Mouse (Mus musculus) myocyte (in vitro differentiated cells): ENCODE measurements around the gene Ciapin1. TPM values are rescaled to one million over a fixed set of nuclear protein-coding genes. Genes with fewer than 3 reads are reported as not detected.

Source experiments
- H3K27me3 ChIP-seq: one replicate; pipeline ENCODE4 v1.6.1; 2011; ENCODE audit not compliant: control insufficient read depth, insufficient read depth, insufficient read length
- H3K36me3 ChIP-seq: one replicate; pipeline ENCODE4 v1.6.1; 2011; ENCODE audit not compliant: control insufficient read depth, insufficient read depth
- H3K4me2 ChIP-seq: one replicate; pipeline ENCODE4 v1.6.1; 2011; ENCODE audit warnings: low read depth, control low read depth
- H3K4me3 ChIP-seq: one replicate; pipeline ENCODE4 v1.5.1; 2011; ENCODE audit warnings: mild to moderate bottlenecking, control low read depth, moderate library complexity
- H3K79me2 ChIP-seq: one replicate; pipeline ENCODE4 v1.6.1; 2011; ENCODE audit not compliant: control insufficient read depth, insufficient read depth
- H3ac ChIP-seq: one replicate; pipeline ENCODE4 v1.6.1; 2011; ENCODE audit not compliant: control insufficient read depth, insufficient read length
- CEBPB ChIP-seq: IDR thresholded peaks from 2 replicates; pipeline ENCODE4 v1.6.1; 2011; ENCODE audit warnings: mild to moderate bottlenecking, moderate library complexity; ENCODE audit not compliant: poor library complexity, insufficient read depth, severe bottlenecking
- E2F4 ChIP-seq: IDR thresholded peaks from one replicate; pipeline ENCODE4 v1.6.1; 2011; ENCODE audit warnings: mild to moderate bottlenecking, control low read depth, moderate library complexity; ENCODE audit not compliant: insufficient read depth
- MAX ChIP-seq: IDR thresholded peaks from one replicate; pipeline ENCODE4 v1.6.1; 2011; ENCODE audit warnings: low read depth, mild to moderate bottlenecking, control low read depth
- MYOD1 ChIP-seq, 3 experiments: IDR thresholded peaks; one replicate each; pipeline ENCODE4 v1.6.1; 2011; ENCODE audit warnings: control low read depth in 2 of 3, low read depth in 2 of 3, mild to moderate bottlenecking in 2 of 3, moderate library complexity in 1 of 3; ENCODE audit not compliant: insufficient read length in 2 of 3, control insufficient read depth in 1 of 3
- MYOG ChIP-seq, 3 experiments: IDR thresholded peaks; one replicate each; pipeline ENCODE4 v1.6.1; 2011; ENCODE audit warnings: control low read depth in 2 of 3, low read depth in 2 of 3, mild to moderate bottlenecking in 2 of 3; ENCODE audit not compliant: insufficient read length in 2 of 3, control insufficient read depth in 1 of 3, insufficient read depth in 1 of 3
- POLR2A ChIP-seq: IDR thresholded peaks from one replicate; pipeline ENCODE4 v1.6.1; 2011; ENCODE audit warnings: low read depth, mild to moderate bottlenecking, control low read depth, moderate library complexity; ENCODE audit not compliant: insufficient read length
- POLR2AphosphoS2 ChIP-seq: IDR thresholded peaks from one replicate; pipeline ENCODE4 v1.6.1; 2011; ENCODE audit warnings: low read depth, control low read depth; ENCODE audit not compliant: insufficient read length
- REST ChIP-seq: IDR thresholded peaks from one replicate; pipeline ENCODE4 v1.6.1; 2011; ENCODE audit warnings: mild to moderate bottlenecking, control low read depth, moderate library complexity; ENCODE audit not compliant: insufficient read depth, insufficient read length
- SRF ChIP-seq: IDR thresholded peaks from one replicate; pipeline ENCODE4 v1.6.1; 2011; ENCODE audit warnings: low read depth; ENCODE audit not compliant: control insufficient read depth, insufficient read length
- TCF12 ChIP-seq: IDR thresholded peaks from one replicate; pipeline ENCODE4 v1.6.1; 2011; ENCODE audit warnings: mild to moderate bottlenecking, control low read depth; ENCODE audit not compliant: poor library complexity, insufficient read depth, severe bottlenecking
- TCF3 ChIP-seq: IDR thresholded peaks from one replicate; pipeline ENCODE4 v1.6.1; 2011; ENCODE audit warnings: low read depth, control low read depth; ENCODE audit not compliant: insufficient read length
- USF1 ChIP-seq: IDR thresholded peaks from one replicate; pipeline ENCODE4 v1.6.1; 2011; ENCODE audit warnings: low read depth, mild to moderate bottlenecking, control low read depth, moderate library complexity
- polyA plus RNA-seq: library from polyadenylated mRNA; unstranded; fragments of >200 nt; fragmentation: generic; extraction: Trizol; gene quantifications from one replicate; pipeline ENCODE4 v1.2.1, GENCODE M21; 2012; ENCODE audit warnings: missing spikeins

The Ciapin1 gene
- polyA plus RNA-seq: 74.9 TPM

- Histone ChIP-seq H3K27me3 (no peaks in the 10 kb centered on the region), H3K36me3 (peaks cover 5% of the 10 kb centered on the region), H3K79me2 (peaks cover 50% of the 10 kb centered on the region), H3K4me2 (peak within 1 kb of the TSS; percentile 95), H3ac (peak within 1 kb of the TSS; percentile 62), H3K4me3 (peak within 1 kb of the TSS; percentile 96)
- TF ChIP-seq MYOG (IDR thresholded peaks at IDR 0.05; ENCODE audit: control insufficient read depth in 1 of 3, insufficient read depth in 1 of 3, insufficient read length in 2 of 3, low read depth in 2 of 3) (peak in 1 of 3 experiments; percentile 50), MAX (no peak), POLR2A (peak; percentile 94), SRF (peak; percentile 32), MYOD1 (IDR thresholded peaks at IDR 0.05; ENCODE audit: control insufficient read depth in 1 of 3, insufficient read length in 2 of 3, low read depth in 2 of 3) (peak in 1 of 3 experiments; percentile 59), REST (peak; percentile 64), USF1 (no peak), TCF12 (no peak), TCF3 (peak; percentile 36), CEBPB (no peak), POLR2AphosphoS2 (peak; percentile 90), E2F4 (peak; percentile 52)
Measured at GRCm38 (mm10) chr8:94837662-94838574, at the start of gene Ciapin1, which contains the start of gene Coq9. Gene Ciapin1 (minus strand): TSS chr8:94838358. Gene Coq9 (plus strand): TSS chr8:94838321.

GRCm38 (mm10) chr8:94880742-94881141 is 42.6 kb upstream of the Ciapin1 start:
- H3K27me3 ChIP-seq: no peaks in the 10 kb centered on the region
- no peaks in the 10 kb centered on the region for H3K79me2 ChIP-seq
- no peak overlapping the region for H3K4me3 ChIP-seq
- H3ac ChIP-seq: no peak overlapping the region
- H3K36me3 ChIP-seq: no peaks in the 10 kb centered on the region
- no peak for TF ChIP-seq MYOD1 (IDR thresholded peaks at IDR 0.05; ENCODE audit: control insufficient read depth in 1 of 3, insufficient read length in 2 of 3, low read depth in 2 of 3)
- TF ChIP-seq REST: no peak
- TF ChIP-seq TCF12: no peak
- no peak for TF ChIP-seq CEBPB
- TF ChIP-seq POLR2AphosphoS2: no peak
- no peak for TF ChIP-seq E2F4
- no peak for TF ChIP-seq MAX
- no peak for TF ChIP-seq SRF
- no peak for TF ChIP-seq USF1
- no peak for TF ChIP-seq MYOG (IDR thresholded peaks at IDR 0.05; ENCODE audit: control insufficient read depth in 1 of 3, insufficient read depth in 1 of 3, insufficient read length in 2 of 3, low read depth in 2 of 3)
- TF ChIP-seq TCF3: no peak
- TF ChIP-seq POLR2A: no peak
- H3K4me2 ChIP-seq: no peak overlapping the region

- no peaks in the 10 kb centered on the region for H3K27me3 ChIP-seq
- TF ChIP-seq MYOG (IDR thresholded peaks at IDR 0.05; ENCODE audit: control insufficient read depth in 1 of 3, insufficient read depth in 1 of 3, insufficient read length in 2 of 3, low read depth in 2 of 3) (no peak), POLR2A (no peak), E2F4 (no peak), TCF12 (no peak), MYOD1 (IDR thresholded peaks at IDR 0.05; ENCODE audit: control insufficient read depth in 1 of 3, insufficient read length in 2 of 3, low read depth in 2 of 3) (no peak)
- no peaks in the 10 kb centered on the region for H3K79me2 ChIP-seq
- no peak overlapping the region for H3K4me3 ChIP-seq
- no peak overlapping the region for H3K4me2 ChIP-seq
- H3K36me3 ChIP-seq: no peaks in the 10 kb centered on the region
- H3ac ChIP-seq: no peak overlapping the region
Measured at GRCm38 (mm10) chr8:94876820-94877219, 38.7 kb upstream of the Ciapin1 start.

- Histone ChIP-seq H3K4me3 (peak within 1 kb of the TSS; percentile 32), H3ac (no peak within 1 kb of the TSS), H3K27me3 (no peaks in the 10 kb centered on the region), H3K36me3 (no peaks in the 10 kb centered on the region), H3K4me2 (peak within 1 kb of the TSS; percentile 89), H3K79me2 (no peaks in the 10 kb centered on the region)
- TF ChIP-seq REST: no peak
- no peak for TF ChIP-seq TCF3
- peak; percentile 46 for TF ChIP-seq POLR2AphosphoS2
- TF ChIP-seq SRF: no peak
- peak; percentile 38 for TF ChIP-seq USF1
- TF ChIP-seq POLR2A: peak; percentile 47
Measured at GRCm38 (mm10) chr8:94876197-94876730, 38.1 kb upstream of the Ciapin1 start, which contains the start of gene Dok4. Gene Dok4 (minus strand): TSS chr8:94876330.

- Histone ChIP-seq H3K27me3 (no peaks in the 10 kb centered on the region), H3K4me3 (peak overlapping the region; percentile 32), H3ac (no peak overlapping the region), H3K36me3 (no peaks in the 10 kb centered on the region), H3K79me2 (no peaks in the 10 kb centered on the region), H3K4me2 (peak overlapping the region; percentile 89)
- TF ChIP-seq E2F4: no peak
- no peak for TF ChIP-seq CEBPB
- no peak for TF ChIP-seq USF1
- TF ChIP-seq SRF: no peak
- no peak for TF ChIP-seq MYOD1 (IDR thresholded peaks at IDR 0.05; ENCODE audit: control insufficient read depth in 1 of 3, insufficient read length in 2 of 3, low read depth in 2 of 3)
- TF ChIP-seq TCF12: no peak
- no peak for TF ChIP-seq POLR2A
- no peak for TF ChIP-seq POLR2AphosphoS2
- no peak for TF ChIP-seq MYOG (IDR thresholded peaks at IDR 0.05; ENCODE audit: control insufficient read depth in 1 of 3, insufficient read depth in 1 of 3, insufficient read length in 2 of 3, low read depth in 2 of 3)
- no peak for TF ChIP-seq MAX
- TF ChIP-seq TCF3: no peak
- no peak for TF ChIP-seq REST
Measured at GRCm38 (mm10) chr8:94875871-94876150, 37.7 kb upstream of the Ciapin1 start.
